Mouse (Mus musculus): ENCODE measurements at regions not wholly inside any gene's neighbourhood (a gene's known extent, or its start where the extent isn't known, plus 50 kb on each side); places are given as distances from the start of the nearest gene placed in this dataset.

DNA sequence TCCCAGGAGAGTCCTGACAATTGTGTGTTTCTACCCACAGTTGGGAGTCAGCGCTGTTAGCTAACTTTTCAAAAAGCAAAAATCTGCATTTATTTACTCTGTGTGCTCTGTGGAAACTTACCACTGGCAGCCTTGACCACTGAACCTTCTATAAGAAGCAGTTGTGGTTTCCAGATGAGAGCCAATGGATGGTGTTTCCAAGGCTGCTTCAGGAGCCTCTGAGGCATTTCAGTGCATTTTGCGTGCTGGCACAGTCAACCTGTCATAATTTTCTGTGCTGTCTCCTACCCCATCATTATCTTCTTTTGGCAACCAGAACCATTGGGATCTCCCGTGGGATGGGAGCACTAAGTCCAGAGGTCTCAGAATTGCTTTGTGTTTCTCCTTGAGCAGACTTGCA is 60.3 kb downstream of the 4930544G11Rik start:
- no peaks in the 10 kb centered on the region for H3K4me1 ChIP-seq (replicated peaks; ENCODE audit: control insufficient read depth, insufficient read depth, low read length)
- ATAC-seq (replicated peaks; ENCODE audit: low FRiP score, low TSS enrichment, low read depth) = no peak
- 86% methylated on average over 3 of the region's 3 CpGs for WGBS
- H3K9me3 ChIP-seq (ENCODE audit: control insufficient read depth, low read length) = no peaks in the 10 kb centered on the region
- H3K9ac ChIP-seq (ENCODE audit: low read length) = no peak overlapping the region
- no peak overlapping the region for H3K27ac ChIP-seq (ENCODE audit: low read depth)
- no peaks in the 10 kb centered on the region for H3K27me3 ChIP-seq (replicated peaks; ENCODE audit: control insufficient read depth, insufficient read depth, low read length)
- H3K36me3 ChIP-seq (ENCODE audit: control insufficient read depth, insufficient read depth, low read length) = no peaks in the 10 kb centered on the region
- DNase-seq (ENCODE audit: low spot score) = no peak
- H3K4me3 ChIP-seq (ENCODE audit: low read depth, low read length) = no peak overlapping the region
- H3K4me2 ChIP-seq (ENCODE audit: low read length) = no peak overlapping the region

DNA sequence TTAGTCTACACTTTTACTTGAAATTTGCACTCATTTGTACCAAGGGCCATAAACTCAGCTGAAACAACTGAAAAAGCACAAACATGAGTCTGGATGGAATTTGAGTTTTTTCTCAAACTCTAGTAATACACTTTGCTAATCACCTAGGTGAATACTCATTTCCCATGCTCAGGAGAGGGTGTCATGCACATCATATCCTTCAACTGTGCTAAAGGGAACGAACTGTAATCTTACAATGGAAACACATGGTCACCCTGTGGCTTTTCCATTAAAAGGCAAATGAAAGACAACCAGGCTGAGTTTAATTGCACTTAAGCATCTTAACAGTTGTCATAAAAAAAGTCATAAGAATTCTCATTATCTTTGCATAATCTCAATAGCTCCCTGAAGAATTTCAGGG is 71.1 kb downstream of the 4930544G11Rik start:
- 76% methylated on average over 1 of the region's 1 CpGs for WGBS
- Histone ChIP-seq H3K4me1 (replicated peaks; ENCODE audit: control insufficient read depth, insufficient read depth, low read length) (no peaks in the 10 kb centered on the region), H3K9me3 (ENCODE audit: control insufficient read depth, low read length) (no peaks in the 10 kb centered on the region), H3K4me2 (ENCODE audit: low read length) (no peak overlapping the region), H3K9ac (ENCODE audit: low read length) (no peak overlapping the region), H3K4me3 (ENCODE audit: low read depth, low read length) (no peak overlapping the region), H3K27ac (ENCODE audit: low read depth) (no peak overlapping the region), H3K27me3 (replicated peaks; ENCODE audit: control insufficient read depth, insufficient read depth, low read length) (no peaks in the 10 kb centered on the region), H3K36me3 (ENCODE audit: control insufficient read depth, insufficient read depth, low read length) (no peaks in the 10 kb centered on the region)
- no peak for ATAC-seq (replicated peaks; ENCODE audit: low FRiP score, low TSS enrichment, low read depth)
- DNase-seq (ENCODE audit: low spot score) = no peak

DNA sequence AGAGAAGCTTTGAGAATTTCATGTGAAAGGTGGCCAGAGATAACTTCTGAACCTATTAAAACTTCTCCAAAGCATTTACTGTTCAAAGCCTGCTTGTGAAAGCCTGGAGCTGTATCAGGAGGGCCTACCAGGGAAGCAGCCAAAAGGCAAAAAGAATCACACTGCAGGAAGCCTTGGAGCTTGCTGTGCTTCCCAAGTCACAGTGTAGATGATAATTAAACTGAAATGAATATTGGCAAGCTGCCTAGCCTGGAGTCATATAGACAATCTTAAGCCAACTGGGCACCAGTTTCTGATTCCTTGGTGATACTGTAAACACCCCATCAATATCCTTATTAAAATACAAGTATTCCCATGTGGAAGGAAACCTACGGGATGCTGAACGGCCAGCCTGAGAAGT is 84.4 kb downstream of the 4930544G11Rik start:
- ATAC-seq (replicated peaks; ENCODE audit: low FRiP score, low TSS enrichment, low read depth) (no peak), DNase-seq (ENCODE audit: low spot score) (no peak)
- Histone ChIP-seq H3K4me2 (ENCODE audit: low read length) (no peak overlapping the region), H3K27me3 (replicated peaks; ENCODE audit: control insufficient read depth, insufficient read depth, low read length) (no peaks in the 10 kb centered on the region), H3K36me3 (ENCODE audit: control insufficient read depth, insufficient read depth, low read length) (no peaks in the 10 kb centered on the region), H3K4me3 (ENCODE audit: low read depth, low read length) (no peak overlapping the region), H3K9ac (ENCODE audit: low read length) (no peak overlapping the region), H3K9me3 (ENCODE audit: control insufficient read depth, low read length) (no peaks in the 10 kb centered on the region), H3K27ac (ENCODE audit: low read depth) (no peak overlapping the region), H3K4me1 (replicated peaks; ENCODE audit: control insufficient read depth, insufficient read depth, low read length) (no peaks in the 10 kb centered on the region)
- 78% methylated on average over 2 of the region's 2 CpGs for WGBS

DNA sequence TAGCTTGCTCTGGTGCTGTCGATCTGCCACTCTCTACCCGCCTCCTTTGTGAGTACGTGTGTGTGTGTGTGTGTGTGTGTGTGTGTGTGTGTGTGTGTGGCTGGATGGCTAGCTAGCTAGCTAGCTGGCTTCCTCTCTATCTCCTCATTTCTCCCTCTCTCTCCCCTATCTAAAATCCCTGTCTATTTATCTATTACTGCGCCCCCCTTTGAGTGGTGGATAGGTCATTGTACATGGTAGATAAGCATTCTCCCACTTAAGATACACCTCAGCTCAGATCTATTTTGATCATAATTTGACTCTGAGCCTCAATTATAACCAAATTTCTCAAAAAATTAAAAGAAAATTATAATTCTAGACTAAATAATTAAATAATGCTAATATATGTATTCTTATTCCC is 99.4 kb downstream of the 4930544G11Rik start:
- DNase-seq (ENCODE audit: low spot score) = no peak
- no peak overlapping the region for H3K9ac ChIP-seq (ENCODE audit: low read length)
- 84% methylated on average over 4 of the region's 4 CpGs for WGBS
- no peaks in the 10 kb centered on the region for H3K4me1 ChIP-seq (replicated peaks; ENCODE audit: control insufficient read depth, insufficient read depth, low read length)
- H3K27me3 ChIP-seq (replicated peaks; ENCODE audit: control insufficient read depth, insufficient read depth, low read length) = no peaks in the 10 kb centered on the region
- no peak overlapping the region for H3K4me3 ChIP-seq (ENCODE audit: low read depth, low read length)
- no peak overlapping the region for H3K27ac ChIP-seq (ENCODE audit: low read depth)
- H3K4me2 ChIP-seq (ENCODE audit: low read length) = no peak overlapping the region
- ATAC-seq (replicated peaks; ENCODE audit: low FRiP score, low TSS enrichment, low read depth) = no peak
- no peaks in the 10 kb centered on the region for H3K9me3 ChIP-seq (ENCODE audit: control insufficient read depth, low read length)
- H3K36me3 ChIP-seq (ENCODE audit: control insufficient read depth, insufficient read depth, low read length) = no peaks in the 10 kb centered on the region

DNA sequence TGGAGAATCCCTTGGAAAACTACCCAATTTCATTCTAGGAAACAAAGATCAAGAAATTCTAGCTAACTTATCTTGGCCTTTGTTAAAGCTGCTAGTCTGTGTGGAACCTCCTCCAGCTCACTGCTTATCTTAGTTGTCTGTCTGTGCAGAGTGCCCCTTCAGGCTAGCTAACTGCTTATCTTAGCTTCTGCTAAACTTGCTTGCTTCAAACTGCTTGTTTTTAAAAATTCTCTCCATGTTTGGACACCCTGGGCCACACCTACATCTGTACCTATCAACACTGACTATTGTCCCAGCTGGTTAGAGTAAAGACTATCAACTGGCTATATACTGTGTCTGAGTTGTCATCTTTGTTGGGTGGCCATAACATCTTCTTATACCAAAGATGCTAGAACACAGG is 100.0 kb downstream of the 4930544G11Rik start:
- Histone ChIP-seq H3K4me3 (ENCODE audit: low read depth, low read length) (no peak overlapping the region), H3K36me3 (ENCODE audit: control insufficient read depth, insufficient read depth, low read length) (no peaks in the 10 kb centered on the region), H3K27ac (ENCODE audit: low read depth) (no peak overlapping the region), H3K4me1 (replicated peaks; ENCODE audit: control insufficient read depth, insufficient read depth, low read length) (no peaks in the 10 kb centered on the region), H3K9ac (ENCODE audit: low read length) (no peak overlapping the region), H3K9me3 (ENCODE audit: control insufficient read depth, low read length) (no peaks in the 10 kb centered on the region), H3K27me3 (replicated peaks; ENCODE audit: control insufficient read depth, insufficient read depth, low read length) (no peaks in the 10 kb centered on the region), H3K4me2 (ENCODE audit: low read length) (no peak overlapping the region)
- no peak for ATAC-seq (replicated peaks; ENCODE audit: low FRiP score, low TSS enrichment, low read depth)
- no peak for DNase-seq (ENCODE audit: low spot score)

DNA sequence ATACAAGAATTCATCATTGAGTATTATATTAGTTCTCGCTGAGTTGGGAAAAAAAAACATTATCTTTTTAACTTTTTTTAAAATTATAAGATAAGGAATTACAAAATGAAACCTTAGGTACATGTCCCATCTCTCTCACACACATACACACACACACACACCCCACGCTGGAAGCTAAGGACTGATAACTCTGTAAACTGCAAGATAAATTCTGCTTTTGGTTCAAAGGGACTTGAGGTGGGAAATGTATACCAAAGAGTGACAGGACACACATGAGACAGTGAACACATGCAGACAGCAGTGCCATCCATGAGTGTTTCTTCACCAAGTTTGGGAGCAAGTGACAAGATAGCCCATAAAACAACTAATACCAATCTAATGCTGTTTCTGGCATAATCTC is 100.8 kb downstream of the 4930544G11Rik start:
- no peaks in the 10 kb centered on the region for H3K27me3 ChIP-seq (replicated peaks; ENCODE audit: control insufficient read depth, insufficient read depth, low read length)
- H3K9me3 ChIP-seq (ENCODE audit: control insufficient read depth, low read length) = no peaks in the 10 kb centered on the region
- no peak overlapping the region for H3K9ac ChIP-seq (ENCODE audit: low read length)
- H3K4me1 ChIP-seq (replicated peaks; ENCODE audit: control insufficient read depth, insufficient read depth, low read length) = no peaks in the 10 kb centered on the region
- no peak overlapping the region for H3K4me3 ChIP-seq (ENCODE audit: low read depth, low read length)
- ATAC-seq (replicated peaks; ENCODE audit: low FRiP score, low TSS enrichment, low read depth) (no peak), DNase-seq (ENCODE audit: low spot score) (no peak)
- H3K27ac ChIP-seq (ENCODE audit: low read depth) = no peak overlapping the region
- H3K4me2 ChIP-seq (ENCODE audit: low read length) = no peak overlapping the region
- H3K36me3 ChIP-seq (ENCODE audit: control insufficient read depth, insufficient read depth, low read length) = no peaks in the 10 kb centered on the region
- 80% methylated on average over 2 of the region's 2 CpGs for WGBS

DNA sequence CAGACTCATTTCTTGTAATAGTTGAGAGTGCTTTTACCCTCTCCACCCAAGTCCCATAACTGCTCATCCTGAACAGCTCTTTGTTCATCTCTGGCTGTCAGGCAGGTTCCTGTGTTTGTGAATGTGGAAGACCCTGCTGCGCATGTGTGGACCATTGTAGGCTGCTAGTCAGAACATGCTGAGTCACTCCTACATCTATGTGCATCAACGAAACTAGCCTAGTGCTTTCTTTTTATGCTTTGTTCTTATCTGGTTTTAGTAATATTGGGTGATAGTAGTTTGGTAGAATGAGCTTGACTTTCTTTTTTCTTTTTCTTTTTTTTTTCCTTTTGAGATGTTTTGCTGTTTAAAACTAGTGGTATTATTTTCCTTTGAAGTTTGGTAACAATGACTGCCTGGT is 116.5 kb downstream of the 4930544G11Rik start:
- Histone ChIP-seq H3K9ac (ENCODE audit: low read length) (no peak overlapping the region), H3K36me3 (ENCODE audit: control insufficient read depth, insufficient read depth, low read length) (no peaks in the 10 kb centered on the region), H3K4me3 (ENCODE audit: low read depth, low read length) (no peak overlapping the region), H3K27me3 (replicated peaks; ENCODE audit: control insufficient read depth, insufficient read depth, low read length) (no peaks in the 10 kb centered on the region), H3K27ac (ENCODE audit: low read depth) (no peak overlapping the region), H3K9me3 (ENCODE audit: control insufficient read depth, low read length) (no peaks in the 10 kb centered on the region), H3K4me1 (replicated peaks; ENCODE audit: control insufficient read depth, insufficient read depth, low read length) (no peaks in the 10 kb centered on the region), H3K4me2 (ENCODE audit: low read length) (no peak overlapping the region)
- DNase-seq (ENCODE audit: low spot score) (no peak), ATAC-seq (replicated peaks; ENCODE audit: low FRiP score, low TSS enrichment, low read depth) (no peak)
- WGBS = 78% methylated on average over 2 of the region's 2 CpGs

DNA sequence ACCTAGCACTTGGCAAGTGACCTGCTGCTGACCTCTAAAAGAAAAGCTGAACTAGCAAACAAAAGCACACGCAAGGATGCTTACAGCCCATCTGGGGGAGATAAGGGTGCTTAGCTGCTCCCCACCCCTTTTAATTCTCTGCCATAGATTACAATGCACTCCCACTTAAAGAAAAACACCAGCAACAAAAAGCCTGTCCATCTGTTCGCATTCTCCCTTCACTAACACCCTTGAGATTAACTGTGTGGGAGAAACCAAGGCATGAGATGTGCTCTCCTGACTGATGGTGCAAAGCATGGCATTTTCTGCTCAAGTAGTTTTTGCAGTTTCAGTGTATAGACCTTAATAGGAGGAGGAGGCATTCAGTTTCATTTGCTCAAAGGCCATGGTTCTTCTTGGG is 125.0 kb downstream of the 4930544G11Rik start:
- ATAC-seq (replicated peaks; ENCODE audit: low FRiP score, low TSS enrichment, low read depth) = no peak
- no peak for DNase-seq (ENCODE audit: low spot score)
- no peaks in the 10 kb centered on the region for H3K9me3 ChIP-seq (ENCODE audit: control insufficient read depth, low read length)

DNA sequence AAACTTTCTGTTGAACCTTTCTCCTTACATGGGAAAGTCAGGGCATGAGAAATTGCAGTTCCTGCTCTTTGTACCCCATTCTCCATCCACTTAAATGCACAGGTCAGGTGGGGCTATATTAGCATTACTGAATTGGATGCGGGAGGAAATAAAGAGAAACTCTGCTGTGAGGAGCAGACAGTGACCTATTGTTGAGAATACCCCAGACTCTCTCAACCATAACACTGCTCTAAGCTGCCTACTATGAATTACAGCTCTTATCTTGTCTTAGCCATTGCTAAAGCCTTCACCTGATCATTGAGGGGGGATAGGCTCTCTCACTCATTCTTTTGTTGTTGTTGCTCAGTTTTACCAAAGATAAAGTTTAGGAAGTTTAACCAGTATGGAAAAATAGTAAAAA is 126.4 kb downstream of the 4930544G11Rik start:
- WGBS = 78% methylated on average over 1 of the region's 1 CpGs
- H3K27ac ChIP-seq (ENCODE audit: low read depth) = no peak overlapping the region
- ATAC-seq (replicated peaks; ENCODE audit: low FRiP score, low TSS enrichment, low read depth) = no peak

More for the DNA sequence above, 125.0 kb downstream of the 4930544G11Rik start:
- Histone ChIP-seq H3K9ac (ENCODE audit: low read length) (no peak overlapping the region), H3K4me1 (replicated peaks; ENCODE audit: control insufficient read depth, insufficient read depth, low read length) (no peaks in the 10 kb centered on the region), H3K4me3 (ENCODE audit: low read depth, low read length) (no peak overlapping the region), H3K27me3 (replicated peaks; ENCODE audit: control insufficient read depth, insufficient read depth, low read length) (no peaks in the 10 kb centered on the region), H3K27ac (ENCODE audit: low read depth) (no peak overlapping the region), H3K4me2 (ENCODE audit: low read length) (no peak overlapping the region), H3K36me3 (ENCODE audit: control insufficient read depth, insufficient read depth, low read length) (no peaks in the 10 kb centered on the region)
- WGBS = 43% methylated on average over 2 of the region's 2 CpGs

More for the DNA sequence above, 126.4 kb downstream of the 4930544G11Rik start:
- Histone ChIP-seq H3K4me2 (ENCODE audit: low read length) (no peak overlapping the region), H3K36me3 (ENCODE audit: control insufficient read depth, insufficient read depth, low read length) (no peaks in the 10 kb centered on the region), H3K27me3 (replicated peaks; ENCODE audit: control insufficient read depth, insufficient read depth, low read length) (no peaks in the 10 kb centered on the region), H3K9ac (ENCODE audit: low read length) (no peak overlapping the region), H3K4me3 (ENCODE audit: low read depth, low read length) (no peak overlapping the region), H3K4me1 (replicated peaks; ENCODE audit: control insufficient read depth, insufficient read depth, low read length) (no peaks in the 10 kb centered on the region), H3K9me3 (ENCODE audit: control insufficient read depth, low read length) (no peaks in the 10 kb centered on the region)
- DNase-seq (ENCODE audit: low spot score) = no peak

Data from intestine, embryonic 14.5 days (tissue).